Mouse (Mus musculus): ENCODE measurements at regions not wholly inside any gene's neighbourhood (a gene's known extent, or its start where the extent isn't known, plus 50 kb on each side); places are given as distances from the start of the nearest gene placed in this dataset.

DNA sequence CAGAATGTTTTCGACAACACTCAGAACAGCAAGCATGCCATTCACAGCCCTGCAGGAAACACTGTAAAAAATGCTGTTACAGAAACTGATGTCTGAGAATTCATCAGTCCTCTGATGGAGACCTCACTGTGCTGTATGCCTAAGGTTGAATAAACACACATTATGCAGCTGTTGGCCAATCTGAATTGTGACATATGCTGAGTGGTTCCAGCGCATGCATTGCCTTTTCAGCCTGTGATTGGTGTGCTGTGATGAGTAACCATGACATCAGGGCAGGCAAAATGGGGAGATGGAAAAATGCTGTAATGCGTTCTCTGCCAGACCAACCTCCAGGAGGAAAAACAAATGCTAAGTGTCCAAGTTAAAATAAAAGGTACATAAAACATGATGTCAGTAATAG lies 620.3 kb downstream of the Utrn start:
- no peak for DNase-seq

DNA sequence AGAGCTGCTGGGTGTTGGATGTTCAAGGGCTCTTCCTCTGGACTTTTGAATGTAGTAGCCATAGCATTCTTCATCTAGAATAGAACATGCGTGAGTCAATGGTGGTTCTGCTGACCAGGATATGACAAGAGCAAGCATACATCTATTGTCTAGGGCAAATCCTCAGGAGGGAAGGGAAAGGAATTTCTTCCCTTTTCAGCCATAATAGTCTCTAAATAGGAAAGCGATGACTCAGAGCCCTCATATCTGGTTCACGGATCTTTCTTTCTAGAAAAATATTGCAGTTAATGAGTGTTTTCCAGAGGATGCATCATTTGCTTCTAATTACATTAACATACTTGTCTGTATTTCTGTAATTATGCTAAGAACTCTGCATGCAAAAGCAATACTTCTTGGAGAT lies 615.9 kb downstream of the Utrn start:
- no peak for DNase-seq

DNA sequence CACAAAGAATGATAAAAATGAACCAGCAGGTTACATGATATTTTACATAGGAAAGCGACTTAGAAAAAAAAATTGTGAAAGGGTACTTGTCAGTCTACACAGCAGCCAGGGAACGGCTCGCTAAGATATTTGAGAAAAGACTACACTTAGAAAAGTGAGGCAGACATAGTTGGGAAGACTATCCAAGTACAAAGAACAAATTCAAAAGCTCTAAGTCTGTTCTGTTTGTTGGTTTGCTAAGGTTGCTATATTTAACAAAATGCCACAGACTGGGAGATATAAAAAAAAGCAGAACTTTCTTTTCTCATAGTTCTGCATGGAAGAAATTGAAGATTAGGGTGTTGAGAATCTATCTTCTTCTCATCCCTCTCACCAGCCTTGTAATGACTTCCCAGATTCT lies 583.5 kb downstream of the Utrn start:
- DNase-seq: no peak

DNA sequence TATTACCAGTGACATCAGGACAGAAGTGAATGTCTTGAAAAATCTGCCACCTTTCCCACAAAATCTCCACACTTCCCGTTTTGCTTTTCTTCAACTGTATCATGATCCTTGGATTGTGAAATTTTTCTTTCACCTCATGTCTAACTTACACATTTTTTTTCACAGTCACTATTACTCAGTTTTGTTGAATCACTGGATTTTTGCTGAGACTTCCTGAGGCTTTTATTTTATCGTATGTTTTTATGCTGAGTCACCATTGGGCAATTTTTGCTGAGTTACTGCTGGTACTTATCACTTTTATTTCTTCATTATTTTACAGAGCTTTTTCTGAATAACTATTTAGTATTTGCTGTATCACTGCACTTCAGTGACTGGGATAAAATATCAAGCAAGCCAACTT lies 570.3 kb downstream of the Utrn start:
- DNase-seq: no peak

DNA sequence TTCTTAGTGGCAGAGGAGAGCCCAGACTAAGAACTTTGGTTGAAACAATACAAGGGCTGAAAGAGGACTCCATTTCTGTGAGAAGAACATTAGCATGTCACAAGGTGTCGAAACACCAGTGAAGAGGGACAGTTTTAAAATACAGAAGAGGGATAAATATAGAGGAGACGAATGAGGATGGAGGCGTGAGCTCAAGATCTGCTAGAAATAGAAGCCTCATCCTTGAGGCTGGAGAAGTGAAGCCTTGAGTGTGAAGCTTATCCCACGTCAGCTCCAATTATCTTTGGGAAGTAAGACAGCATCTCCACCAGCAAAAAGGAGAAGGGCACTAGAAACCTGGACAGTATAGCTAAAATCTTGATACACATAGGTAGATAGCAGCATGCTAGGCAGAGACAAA lies 566.8 kb downstream of the Utrn start:
- no peak for DNase-seq

DNA sequence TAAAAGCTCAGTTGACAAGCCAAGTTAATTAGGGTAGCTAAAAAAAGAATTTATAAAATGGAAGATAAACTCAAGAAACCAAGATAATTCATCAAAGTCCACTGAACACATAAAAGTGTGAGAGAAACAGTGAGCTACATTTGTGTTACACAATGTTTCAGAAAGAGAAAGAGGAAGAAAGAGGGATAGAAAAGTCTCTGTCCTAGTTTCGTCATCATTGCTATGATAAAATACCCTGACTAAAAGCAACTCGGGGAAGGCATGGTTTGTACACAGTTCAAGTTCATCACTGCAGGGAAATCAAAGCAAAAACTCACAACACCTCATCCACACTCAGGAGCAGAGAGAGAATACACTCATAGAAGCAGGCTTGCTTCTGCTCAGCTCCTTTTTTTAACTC lies 548.9 kb downstream of the Utrn start:
- no peak for DNase-seq

Data from lung, postnatal 10 days (tissue).